Mouse (Mus musculus) layer of hippocampus, adult 11-12 months (tissue): ENCODE measurements around the gene Pdhb.
"Not testable (repeated sequence)": the region's sequence is repeated elsewhere in the genome, so short reads cannot be mapped to it uniquely, and the experiment has no call there.

Experiments used
- DNase-seq: peaks from one replicate; pipeline ENCODE4 v3.0.0; 2022; ENCODE audit warnings: low spot score

Gene Pdhb

DNA sequence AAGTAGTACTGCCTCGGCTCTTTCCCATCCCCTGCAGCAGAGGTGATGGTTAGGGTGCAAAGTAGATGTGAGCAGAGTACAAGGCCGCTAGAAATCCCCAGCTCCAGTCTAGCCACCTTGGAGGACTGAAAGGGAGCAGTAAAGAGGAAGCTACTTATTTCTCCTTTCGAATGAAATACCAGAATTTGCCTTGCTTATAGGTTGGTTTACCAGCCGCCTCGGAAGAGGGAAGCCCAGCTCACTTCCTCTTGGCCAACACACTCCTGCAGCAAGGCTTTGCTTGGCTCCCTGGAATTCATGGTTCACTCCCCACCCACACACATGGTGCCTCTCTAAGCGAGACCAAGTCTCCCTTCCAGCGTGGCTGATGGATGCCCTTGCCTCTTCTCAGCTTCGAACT lies 40.0 kb downstream of the Pdhb start:
- no peak for DNase-seq

DNA sequence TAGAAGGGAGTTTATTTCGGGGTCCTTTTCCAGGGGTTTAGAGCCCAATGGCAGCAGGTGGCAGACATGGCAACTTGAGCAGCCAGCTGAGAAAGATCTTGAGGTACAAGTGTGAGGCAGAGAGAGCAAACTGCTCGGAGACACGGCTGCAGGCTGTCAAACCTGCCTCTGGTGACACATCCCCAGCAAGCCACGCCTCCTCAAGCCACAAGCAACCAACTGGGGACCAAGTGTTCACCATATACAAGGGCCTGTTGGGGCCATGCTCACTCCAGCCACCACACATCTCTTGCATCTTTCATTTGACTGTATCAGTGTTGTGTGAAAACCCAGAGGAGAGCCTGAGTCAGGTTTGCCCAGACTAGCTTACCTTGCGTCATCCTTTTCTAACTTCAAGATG lies 44.9 kb downstream of the Pdhb start:
- DNase-seq, result no peak

DNA sequence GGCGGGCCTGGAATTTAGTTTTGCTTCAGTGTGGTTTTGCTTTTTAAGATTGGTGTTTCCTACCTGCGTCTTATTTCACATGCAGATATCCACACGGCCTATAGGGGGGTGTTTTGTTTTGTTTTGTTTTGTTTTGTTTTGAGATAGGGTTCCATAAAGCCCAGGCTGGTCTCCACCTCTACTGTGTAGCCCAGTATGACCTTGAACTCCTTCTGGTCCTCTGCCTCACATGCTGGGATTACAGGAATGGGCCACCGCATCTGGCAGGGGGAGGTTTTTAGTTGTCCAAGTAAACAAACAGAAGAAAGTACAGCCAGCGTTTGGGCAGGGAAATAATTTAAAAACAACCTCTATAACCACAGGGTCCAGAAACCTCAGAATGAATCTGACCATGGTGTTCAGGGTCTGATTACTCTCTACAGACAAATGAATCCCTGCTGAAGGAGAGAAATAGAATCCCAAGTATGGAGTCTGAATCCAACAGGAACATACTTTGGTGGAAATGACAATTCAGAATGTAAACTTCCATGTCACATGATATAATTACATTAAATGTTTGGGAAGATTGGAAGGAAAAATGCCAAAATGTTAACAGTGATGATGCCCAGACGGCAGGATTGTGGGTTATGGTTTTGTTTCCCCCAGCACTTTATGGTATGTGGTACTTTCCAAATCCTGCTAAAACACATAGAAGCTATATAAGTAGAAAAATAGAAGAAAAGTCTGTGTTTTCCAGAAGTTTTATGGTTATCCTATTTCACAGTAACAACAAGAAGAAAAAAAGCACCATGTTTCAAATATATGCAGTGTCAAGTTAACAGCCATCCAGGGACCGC lies 48.6 kb downstream of the Pdhb start:
- DNase-seq, result no peak

DNA sequence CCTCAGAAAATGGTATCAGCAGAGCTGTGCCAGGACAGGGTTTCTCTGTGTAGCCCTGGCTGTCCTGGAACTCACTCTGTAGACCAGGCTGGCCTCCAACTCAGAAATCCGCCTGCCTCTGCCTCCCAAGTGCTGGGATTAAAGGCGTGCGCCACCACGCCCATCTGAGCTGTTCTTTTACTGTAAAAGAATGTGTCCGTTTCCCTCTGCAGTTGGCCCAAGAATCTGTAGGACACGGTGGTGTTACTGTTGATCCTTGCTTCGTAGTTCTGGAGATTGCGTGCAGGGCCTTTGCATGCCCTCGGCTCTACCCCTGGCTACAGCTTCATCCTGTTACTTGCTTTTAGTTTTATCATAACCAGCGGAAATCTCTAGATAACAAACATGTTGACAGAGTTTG lies 49.2 kb downstream of the Pdhb start:
- not testable (repeated sequence) for DNase-seq

DNA sequence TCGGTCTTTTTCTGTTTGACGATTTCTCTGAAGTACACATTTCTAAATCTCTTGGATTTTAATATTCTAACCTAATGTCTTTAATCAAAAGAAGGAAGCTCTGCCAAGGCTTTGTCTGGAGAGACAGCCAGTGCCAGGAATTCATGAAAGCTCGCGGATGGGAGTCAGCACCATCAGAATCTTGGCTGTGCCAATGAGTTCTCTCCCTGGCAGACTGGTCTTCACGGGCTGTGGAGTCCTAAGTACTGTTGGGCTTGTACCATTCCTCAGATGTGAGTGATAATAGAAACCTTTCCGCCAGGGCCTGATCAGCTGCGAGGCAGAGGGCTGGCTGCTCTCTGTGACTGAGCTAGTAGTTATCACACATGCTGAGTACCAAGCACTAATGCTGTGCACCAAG lies 49.7 kb downstream of the Pdhb start:
- no peak for DNase-seq

DNA sequence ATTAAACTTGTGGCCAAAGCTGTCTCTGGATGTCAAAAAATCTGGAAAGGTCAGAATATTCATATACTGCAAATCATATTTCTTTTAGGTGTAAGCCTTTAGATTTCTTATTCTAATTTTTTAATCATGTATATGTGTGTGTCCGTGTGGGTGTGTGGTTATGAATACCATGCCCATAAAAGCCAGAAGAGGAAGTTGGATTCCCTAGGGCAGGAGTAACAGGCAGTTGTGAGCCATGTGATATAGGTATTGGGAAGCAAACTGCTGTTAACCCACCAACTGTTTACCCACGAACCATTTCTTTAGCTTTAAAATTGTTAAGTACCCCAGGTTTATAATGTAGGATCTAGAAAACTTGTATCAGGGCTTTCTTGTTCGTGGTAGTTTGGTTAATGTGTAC lies 52.9 kb downstream of the Pdhb start:
- DNase-seq, result no peak

DNA sequence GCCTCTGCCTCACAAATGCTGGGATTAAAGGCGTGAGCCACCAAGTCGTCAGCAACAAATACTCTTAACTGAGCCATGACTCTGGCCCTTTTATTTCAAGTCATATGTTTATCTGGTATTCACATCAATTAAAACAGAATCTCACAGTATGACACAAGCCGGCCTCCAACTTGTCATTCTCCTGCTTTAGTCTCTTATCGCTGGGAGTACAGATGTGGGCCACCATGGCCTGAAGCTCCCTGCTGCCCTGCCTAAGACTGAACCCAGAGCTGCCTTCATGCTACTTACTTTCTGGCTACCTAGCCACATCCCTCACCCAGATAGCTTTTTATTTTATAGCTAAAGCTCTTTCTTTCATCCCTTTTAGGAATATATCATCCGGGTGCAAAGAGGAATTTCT lies 53.4 kb downstream of the Pdhb start:
- no peak for DNase-seq

DNA sequence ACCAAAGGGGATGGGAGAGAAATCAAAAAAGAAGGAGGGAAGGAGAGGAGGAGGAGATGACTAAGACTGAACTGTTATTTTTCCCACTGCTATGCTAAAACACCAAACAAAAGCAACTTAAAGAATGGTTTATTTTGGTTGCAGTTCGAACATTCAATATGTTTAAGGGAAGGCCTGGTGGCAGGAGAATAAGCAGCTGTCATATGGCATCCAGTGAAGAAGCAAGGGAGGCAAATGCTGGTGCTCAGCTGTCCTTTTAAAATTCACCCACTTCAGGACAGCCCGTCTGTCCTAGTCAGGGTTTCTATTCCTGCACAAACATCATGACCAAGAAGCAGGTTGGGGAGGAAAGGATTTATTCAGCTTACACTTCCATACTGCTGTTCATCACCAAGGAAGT lies 55.5 kb downstream of the Pdhb start:
- no peak for DNase-seq
